8 mouse cellular contexts compared by ENCODE assay signal in genomic region chr12:119981731-119982130, GRCm38 (mm10). TPM values are rescaled to one million over a fixed set of nuclear protein-coding genes. Genes with fewer than 3 reads are reported as not detected.
DNase-seq lines count a peak whose midpoint lies in the region; ATAC-seq and TF ChIP-seq lines count a peak whose summit lies in the region.

No protein-coding gene starts in this region.

- no peak overlapping the region for H3K27ac ChIP-seq in heart, postnatal 0 days (ENCODE audit: low read depth)
- H3K27ac ChIP-seq in heart, embryonic 10.5 days: no peak overlapping the region
- H3K27ac ChIP-seq in embryonic facial prominence, embryonic 10.5 days (replicated peaks): no peak overlapping the region
- no peak overlapping the region for H3K27ac ChIP-seq in midbrain, embryonic 10.5 days (replicated peaks)

- peak; percentile 79 for TF ChIP-seq CTCF in heart, postnatal 0 days (IDR thresholded peaks at IDR 0.05; ENCODE audit: low read depth)
- TF ChIP-seq CTCF in G1E (IDR thresholded peaks at IDR 0.05; ENCODE audit: low read depth, low read length): no peak

- no peaks in the 10 kb centered on the region for H3K27me3 ChIP-seq in heart, postnatal 0 days (ENCODE audit: control insufficient read depth, insufficient read depth, low read length)
- no peaks in the 10 kb centered on the region for H3K27me3 ChIP-seq in heart, embryonic 10.5 days (ENCODE audit: insufficient read depth, poor library complexity, severe bottlenecking)
- H3K27me3 ChIP-seq in G1E (ENCODE audit: insufficient read depth, low read length): no peaks in the 10 kb centered on the region
- no peaks in the 10 kb centered on the region for H3K27me3 ChIP-seq in embryonic facial prominence, embryonic 10.5 days (replicated peaks; ENCODE audit: low read depth, poor library complexity, severe bottlenecking)
- H3K27me3 ChIP-seq in midbrain, embryonic 10.5 days (ENCODE audit: low read depth, poor library complexity, severe bottlenecking): no peaks in the 10 kb centered on the region

- peak; percentile 47 for DNase-seq in heart, postnatal 0 days (ENCODE audit: low spot score)
- DNase-seq in heart, embryonic 10.5 days (ENCODE audit: low spot score): no peak
- DNase-seq in 3T3-L1 (ENCODE audit: low read depth, low spot score) (peak; percentile 62), G1E (ENCODE audit: low spot score) (peak; percentile 2)
- DNase-seq in embryonic facial prominence, embryonic 10.5 days (ENCODE audit: low spot score): peak; percentile 26
- DNase-seq in kidney, postnatal 14 days: peak; percentile 51
- DNase-seq in midbrain, embryonic 10.5 days (ENCODE audit: low spot score): peak; percentile 23

- WGBS in heart, postnatal 0 days: 1% methylated on average over 2 of the region's 2 CpGs
- 1% methylated on average over 2 of the region's 2 CpGs for WGBS in heart, embryonic 10.5 days
- WGBS in embryonic facial prominence, embryonic 10.5 days: under 1% methylated on average over 2 of the region's 2 CpGs
- WGBS in midbrain, embryonic 10.5 days: 1% methylated on average over 2 of the region's 2 CpGs

- no peak for ATAC-seq in heart, postnatal 0 days (ENCODE audit: insufficient read depth, low read depth)
- peak; percentile 69 for ATAC-seq in G1E (ENCODE audit: extremely low read depth, insufficient number of reproducible peaks, low FRiP score, poor library complexity, severe bottlenecking)
- ATAC-seq in activated CD4-positive, CD25-positive, alpha-beta regulatory T cell, adult 4 months: no peak

- no peak for TF ChIP-seq EP300 in heart, postnatal 0 days (IDR thresholded peaks at IDR 0.05; ENCODE audit: low read depth)

- H3K9me3 ChIP-seq in heart, postnatal 0 days (replicated peaks; ENCODE audit: control insufficient read depth, low read length): no peaks in the 10 kb centered on the region
- H3K9me3 ChIP-seq in heart, embryonic 10.5 days: no peaks in the 10 kb centered on the region
- H3K9me3 ChIP-seq in G1E (replicated peaks): no peaks in the 10 kb centered on the region
- no peaks in the 10 kb centered on the region for H3K9me3 ChIP-seq in embryonic facial prominence, embryonic 10.5 days
- H3K9me3 ChIP-seq in midbrain, embryonic 10.5 days (replicated peaks): no peaks in the 10 kb centered on the region

- H3K36me3 ChIP-seq in heart, postnatal 0 days (replicated peaks; ENCODE audit: control insufficient read depth, insufficient read depth, low read length): no peaks in the 10 kb centered on the region
- H3K36me3 ChIP-seq in heart, embryonic 10.5 days: no peaks in the 10 kb centered on the region
- H3K36me3 ChIP-seq in G1E (replicated peaks): no peaks in the 10 kb centered on the region
- H3K36me3 ChIP-seq in embryonic facial prominence, embryonic 10.5 days (replicated peaks): no peaks in the 10 kb centered on the region
- no peaks in the 10 kb centered on the region for H3K36me3 ChIP-seq in midbrain, embryonic 10.5 days

- no peaks in the 10 kb centered on the region for H3K4me1 ChIP-seq in heart, postnatal 0 days (ENCODE audit: control insufficient read depth, insufficient read depth)
- no peaks in the 10 kb centered on the region for H3K4me1 ChIP-seq in heart, embryonic 10.5 days
- H3K4me1 ChIP-seq in G1E (ENCODE audit: insufficient read depth, low read depth, low read length): no peaks in the 10 kb centered on the region
- no peaks in the 10 kb centered on the region for H3K4me1 ChIP-seq in embryonic facial prominence, embryonic 10.5 days
- no peaks in the 10 kb centered on the region for H3K4me1 ChIP-seq in midbrain, embryonic 10.5 days

- H3K4me2 ChIP-seq in heart, postnatal 0 days (ENCODE audit: low read depth, low read length): no peak overlapping the region

- H3K4me3 ChIP-seq in heart, postnatal 0 days (ENCODE audit: low read depth, low read length): no peak overlapping the region
- H3K4me3 ChIP-seq in heart, embryonic 10.5 days: no peak overlapping the region
- no peak overlapping the region for H3K4me3 ChIP-seq in G1E (ENCODE audit: low read depth, low read length)
- H3K4me3 ChIP-seq in embryonic facial prominence, embryonic 10.5 days: no peak overlapping the region
- no peak overlapping the region for H3K4me3 ChIP-seq in midbrain, embryonic 10.5 days

- H3K9ac ChIP-seq in heart, postnatal 0 days (replicated peaks; ENCODE audit: low read depth, low read length): no peak overlapping the region

RNA-seq across cellular contexts. Expression of gene Tmem196, which starts 36.1 kb away (rescaled TPM):
- total RNA-seq in heart, postnatal 0 days (2014; rRNA removed; ENCODE audit: low replicate concordance): 0.04 and 2.9 TPM in 2 replicates
- 1.4 and 2.1 TPM in 2 replicates for polyA plus RNA-seq in heart, postnatal 0 days (2015; fragmentation: Nextera tagmentation; extraction: Ambion mirVana)
- 0.41 and 0.45 TPM in 2 replicates for polyA plus RNA-seq in heart, embryonic 10.5 days (2016; fragmentation: Nextera tagmentation; extraction: Ambion mirVana)
- not detected in 2 replicates for total RNA-seq in G1E (2014; fragmentation: Nextera tagmentation)
- total RNA-seq in G1E (2017): 0.06 and 0.22 TPM in 2 replicates
- not detected in 2 replicates for polyA plus RNA-seq in G1E (2012)
- polyA plus RNA-seq in embryonic facial prominence, embryonic 10.5 days (2016; fragmentation: Nextera tagmentation; extraction: Ambion mirVana): 0.58 and 0.70 TPM in 2 replicates
- polyA plus RNA-seq in midbrain, embryonic 10.5 days (2016; fragmentation: Nextera tagmentation; extraction: Ambion mirVana): 1.9 TPM in 2 replicates
- polyA plus RNA-seq in activated CD4-positive, CD25-positive, alpha-beta regulatory T cell, adult 4 months (2017; shearing (Covaris generic)): not detected
